Mouse (Mus musculus): Measurements from ENCODE around the gene Lmntd1. TPM values are rescaled to one million over a fixed set of nuclear protein-coding genes. Genes with fewer than 3 reads are reported as not detected.

The Lmntd1 gene
- polyA plus RNA-seq, 1 experiment from 2014 or later = not detected

DNA sequence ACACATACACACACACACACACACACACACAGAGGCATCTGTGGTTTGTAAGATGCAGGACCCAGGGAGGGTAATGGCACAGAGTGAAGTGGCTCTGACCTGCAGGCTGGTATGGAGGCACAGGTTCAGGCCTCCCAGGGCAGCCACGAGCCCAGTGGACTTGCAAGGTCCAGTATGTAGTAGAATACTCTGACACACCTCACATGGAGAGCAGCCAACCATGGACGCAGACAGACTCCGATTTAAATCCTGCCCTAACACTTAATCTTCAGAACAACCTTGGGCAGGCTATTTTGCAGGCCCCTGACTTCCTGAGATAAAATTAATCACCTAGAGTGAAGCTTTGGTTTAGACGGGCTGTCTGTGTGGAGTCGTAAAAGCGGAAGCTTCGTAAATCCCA, 20.1 kb downstream of the Lmntd1 start:
- Histone ChIP-seq H3K4me1 (replicated peaks; ENCODE audit: control insufficient read depth, insufficient read depth, low read length) (peaks cover 9% of the 10 kb centered on the region; the same call in 1 of the 2 replicates), H3K9ac (ENCODE audit: low read depth, low read length) (no peak overlapping the region), H3K36me3 (ENCODE audit: control insufficient read depth, insufficient read depth, low read length) (no peaks in the 10 kb centered on the region), H3K4me2 (no peak overlapping the region), H3K27ac (ENCODE audit: low read depth, low read length) (no peak overlapping the region), H3K4me3 (ENCODE audit: low read depth, low read length) (no peak overlapping the region), H3K27me3 (replicated peaks; ENCODE audit: control insufficient read depth, insufficient read depth, low read length) (no peaks in the 10 kb centered on the region), H3K9me3 (ENCODE audit: control insufficient read depth, low read length) (no peaks in the 10 kb centered on the region)
- ATAC-seq (replicated peaks; ENCODE audit: low FRiP score) (no peak), DNase-seq (ENCODE audit: low spot score) (no peak)
- WGBS = 56% methylated on average over 7 of the region's 7 CpGs

DNA sequence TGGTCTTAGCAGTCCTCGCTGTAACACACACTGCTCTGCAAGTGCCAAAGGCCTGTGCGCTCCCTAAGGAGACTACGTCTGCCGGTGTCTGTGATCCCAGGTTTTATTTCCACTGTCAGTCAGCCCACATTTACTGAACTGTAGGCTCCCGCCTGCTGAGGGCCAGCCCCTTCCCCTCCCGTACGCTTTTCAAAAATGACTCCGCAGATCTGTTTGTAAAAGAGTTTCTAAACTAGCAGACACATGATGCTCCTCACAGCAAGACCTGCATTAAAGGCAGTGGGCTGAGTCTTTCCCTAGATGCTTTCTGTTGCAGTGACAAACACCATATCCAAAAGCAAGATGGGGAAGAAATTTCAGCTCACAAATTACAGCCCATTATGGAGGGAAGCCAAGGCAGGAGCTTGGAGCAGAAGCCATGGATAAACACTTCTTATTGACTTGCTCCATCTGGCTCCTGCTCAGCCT, 21.6 kb downstream of the Lmntd1 start:
- WGBS = 72% methylated on average over 8 of the region's 8 CpGs
- no peak overlapping the region for H3K27ac ChIP-seq (ENCODE audit: low read depth, low read length)
- no peak overlapping the region for H3K4me2 ChIP-seq
- H3K27me3 ChIP-seq (replicated peaks; ENCODE audit: control insufficient read depth, insufficient read depth, low read length) = no peaks in the 10 kb centered on the region
- no peak overlapping the region for H3K4me3 ChIP-seq (ENCODE audit: low read depth, low read length)
- ATAC-seq (replicated peaks; ENCODE audit: low FRiP score) = no peak
- no peak overlapping the region for H3K9ac ChIP-seq (ENCODE audit: low read depth, low read length)
- no peak for DNase-seq (ENCODE audit: low spot score)
- peaks cover 9% of the 10 kb centered on the region; the same call in 1 of the 2 replicates for H3K4me1 ChIP-seq (replicated peaks; ENCODE audit: control insufficient read depth, insufficient read depth, low read length)
- H3K9me3 ChIP-seq (ENCODE audit: control insufficient read depth, low read length) = no peaks in the 10 kb centered on the region
- H3K36me3 ChIP-seq (ENCODE audit: control insufficient read depth, insufficient read depth, low read length) = no peaks in the 10 kb centered on the region

GRCm38 (mm10) chr6:145592036-145592435, 22.1 kb downstream of the Lmntd1 start:
- WGBS = 62% methylated on average over 6 of the region's 6 CpGs
- Histone ChIP-seq H3K27ac (ENCODE audit: low read depth, low read length) (no peak overlapping the region), H3K4me2 (no peak overlapping the region), H3K9me3 (ENCODE audit: control insufficient read depth, low read length) (no peaks in the 10 kb centered on the region), H3K36me3 (ENCODE audit: control insufficient read depth, insufficient read depth, low read length) (no peaks in the 10 kb centered on the region), H3K4me3 (ENCODE audit: low read depth, low read length) (no peak overlapping the region), H3K27me3 (replicated peaks; ENCODE audit: control insufficient read depth, insufficient read depth, low read length) (no peaks in the 10 kb centered on the region), H3K9ac (ENCODE audit: low read depth, low read length) (no peak overlapping the region), H3K4me1 (replicated peaks; ENCODE audit: control insufficient read depth, insufficient read depth, low read length) (peaks cover 9% of the 10 kb centered on the region; the same call in 1 of the 2 replicates)
- no peak for DNase-seq (ENCODE audit: low spot score)
- ATAC-seq (replicated peaks; ENCODE audit: low FRiP score) = no peak

DNA sequence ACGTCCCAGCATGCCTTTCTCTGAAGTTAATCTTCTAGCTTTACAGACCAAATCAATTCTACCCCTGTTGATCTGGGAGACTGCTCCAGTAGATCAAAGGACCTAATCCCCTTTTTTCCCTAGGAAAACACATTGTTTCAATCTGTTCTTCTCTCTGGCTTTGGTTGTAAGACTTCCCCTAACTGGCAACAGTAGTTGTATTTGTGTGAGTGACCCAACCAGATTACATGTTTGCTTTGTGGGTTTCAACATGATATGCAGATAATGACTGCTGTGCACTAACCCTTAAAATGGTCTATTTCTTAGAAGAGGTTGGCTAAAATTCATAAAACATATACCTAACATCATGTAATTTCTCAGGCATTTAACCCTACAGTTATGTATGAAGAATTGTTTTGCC, 22.5 kb downstream of the Lmntd1 start:
- Histone ChIP-seq H3K27me3 (replicated peaks; ENCODE audit: control insufficient read depth, insufficient read depth, low read length) (no peaks in the 10 kb centered on the region), H3K4me2 (no peak overlapping the region), H3K9ac (ENCODE audit: low read depth, low read length) (no peak overlapping the region), H3K27ac (ENCODE audit: low read depth, low read length) (no peak overlapping the region), H3K36me3 (ENCODE audit: control insufficient read depth, insufficient read depth, low read length) (no peaks in the 10 kb centered on the region), H3K9me3 (ENCODE audit: control insufficient read depth, low read length) (no peaks in the 10 kb centered on the region), H3K4me1 (replicated peaks; ENCODE audit: control insufficient read depth, insufficient read depth, low read length) (peaks cover 9% of the 10 kb centered on the region; the same call in 1 of the 2 replicates), H3K4me3 (ENCODE audit: low read depth, low read length) (no peak overlapping the region)
- ATAC-seq (replicated peaks; ENCODE audit: low FRiP score) = no peak
- no peak for DNase-seq (ENCODE audit: low spot score)
- 77% methylated on average over 1 of the region's 1 CpGs for WGBS

- ATAC-seq (replicated peaks; ENCODE audit: low FRiP score) = no peak
- no peak overlapping the region for H3K9ac ChIP-seq (ENCODE audit: low read depth, low read length)
These were observed 23.4 kb downstream of the Lmntd1 start for GRCm38 (mm10) chr6:145590501-145591293.

DNA sequence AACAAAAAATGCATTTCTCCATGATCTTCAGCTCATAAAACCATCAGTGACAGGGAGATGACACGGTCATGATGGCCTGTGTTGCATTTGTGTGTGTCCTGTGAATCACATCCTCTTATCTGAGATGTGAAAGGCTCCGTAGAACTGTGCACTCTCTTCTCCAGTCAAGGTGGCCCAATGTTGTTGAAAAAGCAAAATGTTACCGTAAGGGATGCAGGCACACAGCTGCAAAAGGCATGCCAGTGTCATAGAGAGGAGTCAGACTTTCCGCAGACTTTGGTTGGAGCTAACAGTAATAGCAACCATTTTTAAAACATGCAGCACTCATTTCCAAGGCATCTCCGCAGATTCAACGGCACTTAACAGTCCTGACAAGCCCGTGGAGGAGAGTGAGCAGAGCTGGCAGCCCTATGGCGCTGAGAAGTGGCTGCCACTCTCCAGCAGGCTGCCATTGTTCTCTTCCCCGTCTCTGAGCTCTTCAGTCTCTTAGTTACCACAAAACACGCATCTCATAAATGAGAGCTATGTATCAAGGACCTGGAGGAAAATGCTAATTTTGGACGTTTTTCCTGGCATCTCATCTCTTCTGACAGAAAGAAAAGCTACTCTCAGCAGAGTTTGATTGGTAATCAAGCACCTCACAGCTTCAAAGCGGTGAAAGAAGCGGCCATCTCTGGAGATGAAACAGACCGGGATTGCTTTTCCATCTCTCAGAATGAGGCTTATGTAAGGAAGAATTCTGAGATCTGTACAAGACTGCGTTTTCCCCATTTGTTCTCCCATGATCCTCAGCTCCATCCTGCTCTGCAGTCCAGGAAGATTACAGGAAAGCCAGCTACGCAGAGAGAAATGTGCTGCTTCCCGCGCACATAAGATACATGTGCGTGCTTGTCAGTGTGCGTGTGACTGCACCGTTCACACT, 28.8 kb downstream of the Lmntd1 start:
- DNase-seq (ENCODE audit: low spot score) = no peak
- Histone ChIP-seq H3K4me3 (ENCODE audit: low read depth, low read length) (no peak overlapping the region), H3K27me3 (replicated peaks; ENCODE audit: control insufficient read depth, insufficient read depth, low read length) (no peaks in the 10 kb centered on the region), H3K27ac (ENCODE audit: low read depth, low read length) (no peak overlapping the region), H3K36me3 (ENCODE audit: control insufficient read depth, insufficient read depth, low read length) (no peaks in the 10 kb centered on the region), H3K9me3 (ENCODE audit: control insufficient read depth, low read length) (no peaks in the 10 kb centered on the region), H3K4me1 (replicated peaks; ENCODE audit: control insufficient read depth, insufficient read depth, low read length) (no peaks in the 10 kb centered on the region), H3K9ac (ENCODE audit: low read depth, low read length) (no peak overlapping the region), H3K4me2 (no peak overlapping the region)
- no peak for ATAC-seq (replicated peaks; ENCODE audit: low FRiP score)
- 80% methylated on average over 21 of the region's 21 CpGs for WGBS

More at GRCm38 (mm10) chr6:145590501-145591293, 23.4 kb downstream of the Lmntd1 start:
- no peak for DNase-seq (ENCODE audit: low spot score)
- H3K9me3 ChIP-seq (ENCODE audit: control insufficient read depth, low read length) = no peaks in the 10 kb centered on the region
- no peak overlapping the region; the same call in 1 of the 2 replicates for H3K27ac ChIP-seq (ENCODE audit: low read depth, low read length)
- WGBS = 79% methylated on average over 11 of the region's 11 CpGs
- H3K4me1 ChIP-seq (replicated peaks; ENCODE audit: control insufficient read depth, insufficient read depth, low read length) = peaks cover 9% of the 10 kb centered on the region; the same call in 1 of the 2 replicates
- H3K4me2 ChIP-seq = no peak overlapping the region
- H3K36me3 ChIP-seq (ENCODE audit: control insufficient read depth, insufficient read depth, low read length) = no peaks in the 10 kb centered on the region
- no peaks in the 10 kb centered on the region for H3K27me3 ChIP-seq (replicated peaks; ENCODE audit: control insufficient read depth, insufficient read depth, low read length)
- no peak overlapping the region for H3K4me3 ChIP-seq (ENCODE audit: low read depth, low read length)

- Histone ChIP-seq H3K4me3 (ENCODE audit: low read depth, low read length) (no peak overlapping the region), H3K27me3 (replicated peaks; ENCODE audit: control insufficient read depth, insufficient read depth, low read length) (no peaks in the 10 kb centered on the region), H3K9me3 (ENCODE audit: control insufficient read depth, low read length) (no peaks in the 10 kb centered on the region), H3K4me1 (replicated peaks; ENCODE audit: control insufficient read depth, insufficient read depth, low read length) (no peaks in the 10 kb centered on the region), H3K27ac (ENCODE audit: low read depth, low read length) (no peak overlapping the region), H3K9ac (ENCODE audit: low read depth, low read length) (no peak overlapping the region), H3K4me2 (no peak overlapping the region), H3K36me3 (ENCODE audit: control insufficient read depth, insufficient read depth, low read length) (no peaks in the 10 kb centered on the region)
- 65% methylated on average over 10 of the region's 10 CpGs for WGBS
- DNase-seq (ENCODE audit: low spot score) (no peak), ATAC-seq (replicated peaks; ENCODE audit: low FRiP score) (no peak)
These were observed 32.6 kb downstream of the Lmntd1 start for GRCm38 (mm10) chr6:145581366-145582170.

DNA sequence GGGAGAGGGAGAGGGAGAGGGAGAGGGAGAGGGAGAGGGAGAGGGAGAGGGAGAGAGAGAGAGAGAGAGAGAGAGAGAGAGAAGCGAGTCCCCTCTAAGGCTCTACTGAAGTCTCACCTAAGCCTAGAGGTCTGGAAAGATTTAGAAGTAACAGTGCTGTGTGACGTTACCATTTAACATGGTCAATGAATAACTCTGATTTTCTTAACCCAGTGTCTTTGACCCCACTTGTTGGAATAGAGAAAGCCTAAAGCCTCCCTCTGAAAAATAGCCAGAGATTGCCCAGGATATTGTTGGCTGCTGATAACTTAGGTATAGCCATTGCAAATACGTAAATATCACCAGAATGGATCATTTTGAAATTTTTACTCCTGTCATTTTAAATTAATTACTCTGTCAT, 34.4 kb downstream of the Lmntd1 start:
- no peak overlapping the region for H3K4me3 ChIP-seq (ENCODE audit: low read depth, low read length)
- no peaks in the 10 kb centered on the region for H3K4me1 ChIP-seq (replicated peaks; ENCODE audit: control insufficient read depth, insufficient read depth, low read length)
- ATAC-seq (replicated peaks; ENCODE audit: low FRiP score) = no peak
- 76% methylated on average over 3 of the region's 3 CpGs for WGBS
- H3K9me3 ChIP-seq (ENCODE audit: control insufficient read depth, low read length) = no peaks in the 10 kb centered on the region
- H3K27me3 ChIP-seq (replicated peaks; ENCODE audit: control insufficient read depth, insufficient read depth, low read length) = no peaks in the 10 kb centered on the region
- no peak for DNase-seq (ENCODE audit: low spot score)
- no peak overlapping the region for H3K4me2 ChIP-seq
- no peaks in the 10 kb centered on the region for H3K36me3 ChIP-seq (ENCODE audit: control insufficient read depth, insufficient read depth, low read length)
- no peak overlapping the region for H3K27ac ChIP-seq (ENCODE audit: low read depth, low read length)
- H3K9ac ChIP-seq (ENCODE audit: low read depth, low read length) = no peak overlapping the region

All from liver, embryonic 11.5 days (tissue).